Mouse (Mus musculus): ENCODE results near the gene Spata31d1a. TPM values are rescaled to one million over a fixed set of nuclear protein-coding genes. Genes with fewer than 3 reads are reported as not detected.

Gene Spata31d1a
- polyA plus RNA-seq, 2 experiments = 0.01 to 0.06 TPM

DNA sequence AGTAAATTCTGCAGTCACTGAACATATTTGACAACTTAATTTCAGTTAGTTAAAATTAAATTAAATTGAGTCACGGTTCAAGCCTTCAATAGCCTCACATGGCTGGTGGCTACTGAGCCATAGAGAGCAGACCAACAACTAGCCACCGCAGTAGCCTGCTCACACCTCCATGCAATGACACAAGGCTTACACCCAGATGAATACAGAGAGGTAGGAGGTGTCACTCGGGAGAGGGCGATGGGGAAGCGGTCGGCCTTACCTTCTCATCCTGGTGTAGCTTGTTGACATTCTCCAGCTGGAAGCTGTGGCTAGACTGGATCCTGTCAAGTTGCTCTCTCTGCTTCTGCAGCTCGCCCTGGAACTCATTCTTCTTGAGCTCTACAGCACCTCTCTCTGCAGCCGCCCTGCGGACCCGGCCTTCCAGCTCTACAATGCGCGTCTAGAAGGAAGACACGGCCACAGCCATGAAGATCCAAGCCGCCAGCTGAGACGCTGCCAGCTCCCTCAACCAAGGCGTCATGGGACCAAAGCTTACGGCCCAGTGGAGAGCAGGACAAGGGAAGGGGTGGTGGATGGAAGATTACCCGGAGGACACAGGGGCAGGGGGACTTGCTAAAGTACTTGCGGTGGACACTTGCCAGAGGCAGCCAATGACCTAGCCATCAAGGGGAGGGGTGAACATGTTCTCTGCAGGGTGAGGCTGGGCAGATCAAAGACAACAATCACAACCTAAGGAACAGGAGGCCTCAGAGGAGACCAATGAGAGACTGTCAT lies 46.0 kb downstream of the Spata31d1a start:
- TF ChIP-seq POLR2A (IDR thresholded peaks at IDR 0.05; ENCODE audit: borderline replicate concordance, extremely low read depth, insufficient read depth, insufficient read length) = no peak
- Histone ChIP-seq H3K9me3 (ENCODE audit: control insufficient read depth, low read length) (no peaks in the 10 kb centered on the region), H3K9ac (ENCODE audit: low read depth, low read length, severe bottlenecking) (no peak overlapping the region), H3K4me2 (replicated peaks; ENCODE audit: low read depth, low read length, severe bottlenecking) (no peak overlapping the region), H3K4me1 (ENCODE audit: control insufficient read depth, insufficient read depth, low read length) (peaks cover 6% of the 10 kb centered on the region; the same call in 1 of the 2 replicates), H3K36me3 (ENCODE audit: control insufficient read depth, insufficient read depth, low read length) (peaks cover 20% of the 10 kb centered on the region), H3K27me3 (ENCODE audit: control insufficient read depth, insufficient read depth, low read length) (no peaks in the 10 kb centered on the region), H3K27ac (replicated peaks; ENCODE audit: low read depth, low read length) (no peak overlapping the region), H3K4me3 (replicated peaks; ENCODE audit: low read length) (no peak overlapping the region)
- DNase-seq (ENCODE audit: low spot score) (no peak), ATAC-seq (ENCODE audit: low FRiP score, low read depth) (no peak)
- 93% methylated on average over 19 of the region's 19 CpGs for WGBS

DNA sequence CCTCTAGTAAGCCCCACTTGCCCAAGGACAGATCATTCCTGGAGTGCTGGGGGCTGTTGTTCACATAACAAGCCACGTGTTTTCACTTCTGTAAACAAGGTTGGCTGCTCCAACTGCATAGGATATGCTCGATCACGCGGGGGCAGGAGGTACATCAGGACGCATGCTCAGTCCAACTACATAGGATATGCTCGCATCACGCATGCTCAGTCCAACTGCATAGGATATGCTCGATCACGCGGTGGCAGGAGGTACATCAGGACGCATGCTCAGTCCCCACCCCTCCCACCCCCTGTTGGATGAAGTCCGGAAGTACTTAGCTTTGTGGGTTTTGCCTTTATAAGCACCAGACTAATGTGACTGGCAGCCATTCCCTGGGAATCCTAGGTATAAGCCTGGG lies 48.2 kb downstream of the Spata31d1a start:
- Histone ChIP-seq H3K9ac (ENCODE audit: low read depth, low read length, severe bottlenecking) (no peak overlapping the region), H3K27ac (replicated peaks; ENCODE audit: low read depth, low read length) (no peak overlapping the region), H3K27me3 (ENCODE audit: control insufficient read depth, insufficient read depth, low read length) (no peaks in the 10 kb centered on the region), H3K36me3 (ENCODE audit: control insufficient read depth, insufficient read depth, low read length) (peaks cover 18% of the 10 kb centered on the region), H3K4me3 (replicated peaks; ENCODE audit: low read length) (no peak overlapping the region), H3K9me3 (ENCODE audit: control insufficient read depth, low read length) (no peaks in the 10 kb centered on the region), H3K4me2 (replicated peaks; ENCODE audit: low read depth, low read length, severe bottlenecking) (no peak overlapping the region), H3K4me1 (ENCODE audit: control insufficient read depth, insufficient read depth, low read length) (no peaks in the 10 kb centered on the region)
- no peak for DNase-seq (ENCODE audit: low spot score)
- no peak for TF ChIP-seq POLR2A (IDR thresholded peaks at IDR 0.05; ENCODE audit: borderline replicate concordance, extremely low read depth, insufficient read depth, insufficient read length)
- no peak for ATAC-seq (ENCODE audit: low FRiP score, low read depth)
- 93% methylated on average over 12 of the region's 12 CpGs for WGBS

DNA sequence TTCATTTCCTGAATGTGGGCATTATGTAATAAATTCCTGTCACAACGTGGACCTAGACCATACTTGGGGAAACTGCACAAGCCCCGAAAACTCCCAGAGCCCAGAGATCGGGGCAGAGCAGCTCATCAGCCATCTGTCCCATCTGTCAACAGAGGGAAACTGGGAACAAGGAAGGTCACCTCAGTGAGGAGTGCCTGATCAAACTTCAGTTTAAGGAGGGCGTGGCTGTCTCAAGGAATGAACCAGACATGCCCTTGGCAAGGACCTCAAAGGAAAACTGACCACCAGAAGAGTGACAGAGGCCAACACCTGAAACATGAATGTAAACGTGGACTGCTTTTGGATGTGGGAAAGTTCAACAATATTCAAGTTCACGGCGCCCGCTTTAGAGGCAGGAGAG lies 48.7 kb downstream of the Spata31d1a start:
- WGBS = 90% methylated on average over 8 of the region's 8 CpGs
- ATAC-seq (ENCODE audit: low FRiP score, low read depth) = no peak

DNA sequence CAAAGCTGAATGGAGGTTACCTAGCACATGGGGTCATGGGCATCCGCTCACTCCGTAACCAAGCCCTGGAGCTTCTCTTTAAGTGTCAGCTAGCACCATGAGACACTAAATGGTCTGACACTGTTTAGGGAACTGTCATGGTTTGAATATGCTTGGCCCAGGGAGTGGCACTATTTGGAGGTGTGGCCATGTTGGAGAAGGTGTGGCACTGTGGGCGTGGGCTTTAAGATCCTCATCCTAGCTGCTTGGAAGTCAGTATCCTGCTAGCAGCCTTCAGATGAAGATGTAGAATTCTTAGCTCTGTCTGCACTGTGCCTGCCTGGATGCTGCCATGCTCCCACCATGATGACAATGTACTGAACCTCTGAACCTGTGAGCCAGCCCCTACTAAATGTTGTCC lies 49.8 kb downstream of the Spata31d1a start:
- no peak overlapping the region for H3K9ac ChIP-seq (ENCODE audit: low read depth, low read length, severe bottlenecking)
- 0 out of 2 replicates have a peak, but pooled peaks cover 3% of the 10 kb centered on the region for H3K4me1 ChIP-seq (ENCODE audit: control insufficient read depth, insufficient read depth, low read length)
- H3K9me3 ChIP-seq (ENCODE audit: control insufficient read depth, low read length) = no peaks in the 10 kb centered on the region
- DNase-seq (ENCODE audit: low spot score) = no peak
- ATAC-seq (ENCODE audit: low FRiP score, low read depth) = no peak
- H3K27me3 ChIP-seq (ENCODE audit: control insufficient read depth, insufficient read depth, low read length) = no peaks in the 10 kb centered on the region
- WGBS = 97% methylated on average over 3 of the region's 3 CpGs
- H3K36me3 ChIP-seq (ENCODE audit: control insufficient read depth, insufficient read depth, low read length) = peaks cover 18% of the 10 kb centered on the region
- no peak overlapping the region for H3K27ac ChIP-seq (replicated peaks; ENCODE audit: low read depth, low read length)
- no peak overlapping the region for H3K4me3 ChIP-seq (replicated peaks; ENCODE audit: low read length)
- H3K4me2 ChIP-seq (replicated peaks; ENCODE audit: low read depth, low read length, severe bottlenecking) = no peak overlapping the region
- no peak for TF ChIP-seq POLR2A (IDR thresholded peaks at IDR 0.05; ENCODE audit: borderline replicate concordance, extremely low read depth, insufficient read depth, insufficient read length)

More for the DNA sequence above, 48.7 kb downstream of the Spata31d1a start:
- no peak overlapping the region for H3K27ac ChIP-seq (replicated peaks; ENCODE audit: low read depth, low read length)
- no peaks in the 10 kb centered on the region for H3K27me3 ChIP-seq (ENCODE audit: control insufficient read depth, insufficient read depth, low read length)
- H3K9me3 ChIP-seq (ENCODE audit: control insufficient read depth, low read length) = no peaks in the 10 kb centered on the region
- H3K4me2 ChIP-seq (replicated peaks; ENCODE audit: low read depth, low read length, severe bottlenecking) = no peak overlapping the region
- no peak for TF ChIP-seq POLR2A (IDR thresholded peaks at IDR 0.05; ENCODE audit: borderline replicate concordance, extremely low read depth, insufficient read depth, insufficient read length)
- H3K4me3 ChIP-seq (replicated peaks; ENCODE audit: low read length) = no peak overlapping the region
- no peak overlapping the region for H3K9ac ChIP-seq (ENCODE audit: low read depth, low read length, severe bottlenecking)
- peaks cover 18% of the 10 kb centered on the region for H3K36me3 ChIP-seq (ENCODE audit: control insufficient read depth, insufficient read depth, low read length)
- DNase-seq (ENCODE audit: low spot score) = no peak
- 0 out of 2 replicates have a peak, but pooled peaks cover 3% of the 10 kb centered on the region for H3K4me1 ChIP-seq (ENCODE audit: control insufficient read depth, insufficient read depth, low read length)

DNA sequence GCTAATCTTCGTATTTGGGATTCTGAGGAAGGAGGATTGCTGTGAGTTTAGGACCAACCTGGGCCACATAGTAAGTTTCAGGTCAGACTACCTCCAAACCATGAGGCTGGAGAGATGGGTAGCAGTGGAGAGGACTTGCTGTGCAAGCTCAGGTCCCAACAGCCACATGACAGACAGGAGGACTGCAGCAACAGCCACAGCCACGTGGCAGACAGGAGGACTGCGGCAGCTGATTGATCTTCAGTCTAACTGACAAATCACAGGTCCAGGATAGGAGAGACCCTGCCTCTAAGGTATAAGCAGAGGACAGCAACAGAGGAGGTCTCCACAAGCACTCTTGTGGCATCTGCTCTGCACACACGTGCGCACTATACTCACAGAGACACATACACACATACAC lies 52.3 kb downstream of the Spata31d1a start:
- no peaks in the 10 kb centered on the region for H3K27me3 ChIP-seq (ENCODE audit: control insufficient read depth, insufficient read depth, low read length)
- TF ChIP-seq POLR2A (IDR thresholded peaks at IDR 0.05; ENCODE audit: borderline replicate concordance, extremely low read depth, insufficient read depth, insufficient read length) = no peak
- no peak for ATAC-seq (ENCODE audit: low FRiP score, low read depth)
- no peak overlapping the region for H3K4me2 ChIP-seq (replicated peaks; ENCODE audit: low read depth, low read length, severe bottlenecking)
- no peak for DNase-seq (ENCODE audit: low spot score)
- 81% methylated on average over 5 of the region's 5 CpGs for WGBS
- 0 out of 2 replicates have a peak, but pooled peaks cover 3% of the 10 kb centered on the region for H3K4me1 ChIP-seq (ENCODE audit: control insufficient read depth, insufficient read depth, low read length)
- no peak overlapping the region for H3K9ac ChIP-seq (ENCODE audit: low read depth, low read length, severe bottlenecking)
- no peak overlapping the region for H3K4me3 ChIP-seq (replicated peaks; ENCODE audit: low read length)
- no peak overlapping the region for H3K27ac ChIP-seq (replicated peaks; ENCODE audit: low read depth, low read length)
- H3K9me3 ChIP-seq (ENCODE audit: control insufficient read depth, low read length) = no peaks in the 10 kb centered on the region
- peaks cover 8% of the 10 kb centered on the region; the same call in 1 of the 2 replicates for H3K36me3 ChIP-seq (ENCODE audit: control insufficient read depth, insufficient read depth, low read length)
